Mouse (Mus musculus): Measurements from ENCODE around the gene Rab2b. TPM values are rescaled to one million over a fixed set of nuclear protein-coding genes. Genes with fewer than 3 reads are reported as not detected.

The Rab2b gene
- polyA plus RNA-seq (2016; fragmentation: Nextera tagmentation; extraction: Ambion mirVana): 22.5 and 24.0 TPM in 2 replicates

GRCm38 (mm10) chr14:52278932-52279746, at the start of gene Rab2b, which contains the start of gene Tox4:
Gene Rab2b (minus strand): TSS chr14:52279545.
Gene Tox4 (plus strand): TSS chr14:52279146.
- H3K4me3 ChIP-seq: peak within 1 kb of the TSS; percentile 89
- DNase-seq (ENCODE audit: extremely low spot score, low spot score): peak; percentile 99
- no peaks in the 10 kb centered on the region for H3K9me3 ChIP-seq
- H3K27ac ChIP-seq: peak within 1 kb of the TSS; percentile 87
- peaks cover 21% of the 10 kb centered on the region for H3K36me3 ChIP-seq (replicated peaks)
- no peaks in the 10 kb centered on the region for H3K27me3 ChIP-seq (ENCODE audit: poor library complexity, severe bottlenecking)
- peaks cover 17% of the 10 kb centered on the region for H3K4me1 ChIP-seq
- WGBS: under 1% methylated on average over 66 of the region's 66 CpGs

- Histone ChIP-seq H3K9me3 (no peaks in the 10 kb centered on the region), H3K27me3 (ENCODE audit: poor library complexity, severe bottlenecking) (peaks cover 4% of the 10 kb centered on the region), H3K4me3 (peak within 1 kb of the TSS; percentile 79), H3K27ac (peak within 1 kb of the TSS; percentile 97), H3K4me1 (peaks cover 72% of the 10 kb centered on the region), H3K36me3 (replicated peaks) (peaks cover 12% of the 10 kb centered on the region)
- under 1% methylated on average over 26 of the region's 26 CpGs for WGBS
- peak; percentile 60 for DNase-seq (ENCODE audit: extremely low spot score, low spot score)
Observed at GRCm38 (mm10) chr14:52327910-52328812, 48.8 kb upstream of the Rab2b start, which contains the start of gene Sall2. Gene Sall2 (minus strand): TSS chr14:52328762.

DNA sequence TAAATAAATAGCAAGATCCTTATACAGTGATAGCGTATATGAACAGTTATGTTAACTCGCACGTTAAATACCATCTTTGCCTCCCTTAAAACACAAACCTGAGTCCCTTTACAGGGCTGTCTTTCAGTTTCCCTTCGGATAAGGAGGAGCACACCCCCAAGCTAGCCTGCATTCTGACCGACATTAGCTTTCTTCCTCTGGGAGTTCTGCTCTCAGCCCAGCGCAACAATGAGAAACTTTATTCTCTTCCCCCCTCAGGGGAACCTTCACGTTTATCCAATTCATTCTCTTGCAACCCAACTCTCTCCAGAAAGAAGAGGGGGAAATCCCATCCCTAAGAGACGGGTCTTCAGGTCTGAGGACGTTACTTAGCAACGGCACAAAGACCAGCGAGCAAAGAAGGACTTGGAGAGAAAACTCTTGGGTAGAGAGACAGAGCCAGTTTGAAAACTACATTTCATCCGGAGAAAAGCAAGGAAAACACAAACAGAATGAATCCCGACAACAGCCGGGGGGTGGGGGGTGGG, 48.1 kb upstream of the Rab2b start:
- Histone ChIP-seq H3K9me3 (no peaks in the 10 kb centered on the region), H3K27ac (peak overlapping the region; percentile 97), H3K36me3 (replicated peaks) (peaks cover 19% of the 10 kb centered on the region), H3K4me1 (peaks cover 66% of the 10 kb centered on the region), H3K4me3 (peak overlapping the region; percentile 79), H3K27me3 (ENCODE audit: poor library complexity, severe bottlenecking) (peaks cover 4% of the 10 kb centered on the region)
- WGBS: under 1% methylated on average over 14 of the region's 14 CpGs
- DNase-seq (ENCODE audit: extremely low spot score, low spot score): peak; percentile 53

- WGBS: 2% methylated on average over 4 of the region's 4 CpGs
- DNase-seq (ENCODE audit: extremely low spot score, low spot score): no peak
- Histone ChIP-seq H3K27me3 (ENCODE audit: poor library complexity, severe bottlenecking) (peaks cover 4% of the 10 kb centered on the region), H3K4me1 (peaks cover 51% of the 10 kb centered on the region), H3K36me3 (replicated peaks) (peaks cover 22% of the 10 kb centered on the region), H3K9me3 (no peaks in the 10 kb centered on the region), H3K27ac (peak overlapping the region; percentile 97), H3K4me3 (peak overlapping the region; percentile 79)
Observed at GRCm38 (mm10) chr14:52325890-52326289, 46.5 kb upstream of the Rab2b start.

DNA sequence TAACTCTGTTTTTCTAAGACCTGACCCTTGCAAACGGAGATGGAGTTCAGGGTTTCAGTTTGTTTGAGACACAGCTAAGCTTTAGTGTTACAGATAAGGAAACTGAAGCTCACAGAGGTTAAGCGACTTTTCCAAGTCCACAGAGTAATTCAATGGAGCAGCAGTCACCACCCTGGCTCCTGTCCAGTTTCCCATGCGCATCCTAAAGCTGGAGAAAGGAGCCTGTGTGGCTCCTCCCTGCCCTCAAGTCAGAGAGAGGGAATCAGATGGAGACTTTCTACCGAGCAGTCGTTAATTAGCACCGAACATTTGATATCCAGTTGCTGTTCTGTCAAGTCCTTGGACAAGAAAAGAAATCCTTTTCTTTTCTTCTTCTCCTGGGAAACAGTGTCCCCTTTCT, 40.0 kb upstream of the Rab2b start:
- WGBS: 74% methylated on average over 6 of the region's 6 CpGs
- H3K4me3 ChIP-seq: no peak overlapping the region
- no peaks in the 10 kb centered on the region for H3K27me3 ChIP-seq (ENCODE audit: poor library complexity, severe bottlenecking)
- DNase-seq (ENCODE audit: extremely low spot score, low spot score): no peak
- H3K4me1 ChIP-seq: peaks cover 40% of the 10 kb centered on the region
- no peak overlapping the region for H3K27ac ChIP-seq
- no peaks in the 10 kb centered on the region for H3K9me3 ChIP-seq
- peaks cover 55% of the 10 kb centered on the region for H3K36me3 ChIP-seq (replicated peaks)

DNA sequence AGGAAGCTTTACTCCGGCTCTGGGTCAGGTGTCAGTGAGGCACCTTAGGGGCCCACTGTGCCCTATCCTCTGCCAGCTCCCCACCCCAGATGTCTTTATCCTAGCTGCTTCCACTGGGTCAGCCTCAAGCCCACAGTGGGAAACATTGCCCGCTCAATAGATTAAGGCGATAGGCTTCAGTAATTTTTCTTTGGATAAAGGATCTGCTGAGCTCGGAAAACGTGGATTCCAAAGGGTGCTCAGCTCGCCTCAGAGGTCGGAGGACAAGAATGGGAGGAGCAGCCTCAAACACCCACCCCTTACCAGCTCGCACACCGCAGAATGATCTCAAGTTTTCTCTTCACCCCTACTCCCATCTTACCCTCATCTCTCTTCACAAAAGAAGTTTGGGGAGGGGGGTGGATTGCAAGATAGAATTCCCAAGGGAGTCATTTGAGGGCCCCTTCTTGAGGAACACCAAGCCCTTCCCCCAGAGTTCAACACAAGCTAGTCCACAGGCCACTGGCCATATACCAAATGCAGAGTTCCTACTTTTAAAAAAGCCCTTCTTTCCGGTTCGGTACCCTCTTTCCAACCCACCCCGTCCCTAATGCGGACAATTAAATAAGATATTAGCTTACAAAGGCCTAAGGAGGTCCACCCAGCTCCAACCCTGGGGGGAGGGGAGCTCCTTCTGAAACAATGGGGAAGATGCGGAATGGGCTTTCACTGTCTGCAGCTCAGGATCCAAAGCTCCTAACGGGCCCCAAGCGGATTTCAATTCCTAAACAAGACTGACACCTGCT, 37.3 kb upstream of the Rab2b start:
- H3K36me3 ChIP-seq (replicated peaks): peaks cover 60% of the 10 kb centered on the region
- peak overlapping the region; percentile 69 for H3K4me3 ChIP-seq
- H3K4me1 ChIP-seq: peaks cover 64% of the 10 kb centered on the region
- WGBS: 1% methylated on average over 16 of the region's 16 CpGs
- H3K9me3 ChIP-seq: peaks cover 17% of the 10 kb centered on the region; the same call in 1 of the 2 replicates
- H3K27me3 ChIP-seq (ENCODE audit: poor library complexity, severe bottlenecking): no peaks in the 10 kb centered on the region
- H3K27ac ChIP-seq: peak overlapping the region; percentile 94
- DNase-seq (ENCODE audit: extremely low spot score, low spot score): peak; percentile 62

- H3K36me3 ChIP-seq (replicated peaks): peaks cover 67% of the 10 kb centered on the region
- H3K27ac ChIP-seq: peak overlapping the region; percentile 94
- peak overlapping the region; percentile 69 for H3K4me3 ChIP-seq
- peak; percentile 80 for DNase-seq (ENCODE audit: extremely low spot score, low spot score)
- peaks cover 65% of the 10 kb centered on the region for H3K4me1 ChIP-seq
- WGBS: under 1% methylated on average over 32 of the region's 41 CpGs
- H3K9me3 ChIP-seq: peaks cover 22% of the 10 kb centered on the region; the same call in 1 of the 2 replicates
- no peaks in the 10 kb centered on the region for H3K27me3 ChIP-seq (ENCODE audit: poor library complexity, severe bottlenecking)
Observed at GRCm38 (mm10) chr14:52315792-52316440, 36.6 kb upstream of the Rab2b start.

GRCm38 (mm10) chr14:52315283-52315780, 36.0 kb upstream of the Rab2b start:
- peaks cover 65% of the 10 kb centered on the region for H3K4me1 ChIP-seq
- no peaks in the 10 kb centered on the region for H3K27me3 ChIP-seq (ENCODE audit: poor library complexity, severe bottlenecking)
- peak overlapping the region; percentile 94 for H3K27ac ChIP-seq
- H3K9me3 ChIP-seq: peaks cover 28% of the 10 kb centered on the region; the same call in 1 of the 2 replicates
- 10% methylated on average over 17 of the region's 17 CpGs for WGBS
- H3K4me3 ChIP-seq: peak overlapping the region; percentile 69
- peaks cover 73% of the 10 kb centered on the region for H3K36me3 ChIP-seq (replicated peaks)
- DNase-seq (ENCODE audit: extremely low spot score, low spot score): no peak

DNA sequence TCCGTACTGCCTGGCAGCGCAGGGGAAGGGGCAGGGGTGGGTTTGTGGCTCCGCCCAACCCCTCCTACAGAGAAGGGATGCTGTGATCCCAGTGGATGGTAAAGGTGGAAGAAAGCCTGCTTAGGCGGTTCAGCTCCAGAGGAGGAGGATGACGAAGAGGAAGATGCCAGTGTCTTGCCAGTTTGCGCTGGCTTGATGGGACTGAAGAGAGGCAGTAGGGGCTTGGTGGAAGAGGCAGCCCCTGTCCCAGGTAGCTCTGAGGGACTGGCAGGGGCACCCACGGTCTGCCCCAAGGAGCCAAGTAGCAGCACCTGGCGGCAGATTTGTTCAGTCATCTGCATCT, 35.4 kb upstream of the Rab2b start:
- H3K36me3 ChIP-seq (replicated peaks): peaks cover 75% of the 10 kb centered on the region
- peaks cover 28% of the 10 kb centered on the region; the same call in 1 of the 2 replicates for H3K9me3 ChIP-seq
- peak overlapping the region; percentile 69 for H3K4me3 ChIP-seq
- DNase-seq (ENCODE audit: extremely low spot score, low spot score): no peak
- H3K4me1 ChIP-seq: peaks cover 65% of the 10 kb centered on the region
- H3K27ac ChIP-seq: peak overlapping the region; percentile 94
- H3K27me3 ChIP-seq (ENCODE audit: poor library complexity, severe bottlenecking): no peaks in the 10 kb centered on the region
- WGBS: 50% methylated on average over 8 of the region's 8 CpGs

GRCm38 (mm10) chr14:52313931-52314807, 34.8 kb upstream of the Rab2b start:
- peaks cover 28% of the 10 kb centered on the region; the same call in 1 of the 2 replicates for H3K9me3 ChIP-seq
- peaks cover 60% of the 10 kb centered on the region for H3K4me1 ChIP-seq
- no peaks in the 10 kb centered on the region for H3K27me3 ChIP-seq (ENCODE audit: poor library complexity, severe bottlenecking)
- peaks cover 75% of the 10 kb centered on the region for H3K36me3 ChIP-seq (replicated peaks)
- peak overlapping the region; percentile 94 for H3K27ac ChIP-seq
- peak overlapping the region; percentile 69 for H3K4me3 ChIP-seq
- DNase-seq (ENCODE audit: extremely low spot score, low spot score): no peak
- 86% methylated on average over 26 of the region's 26 CpGs for WGBS
